Mouse (Mus musculus): Measurements from ENCODE around the gene Tmem251.

DNA sequence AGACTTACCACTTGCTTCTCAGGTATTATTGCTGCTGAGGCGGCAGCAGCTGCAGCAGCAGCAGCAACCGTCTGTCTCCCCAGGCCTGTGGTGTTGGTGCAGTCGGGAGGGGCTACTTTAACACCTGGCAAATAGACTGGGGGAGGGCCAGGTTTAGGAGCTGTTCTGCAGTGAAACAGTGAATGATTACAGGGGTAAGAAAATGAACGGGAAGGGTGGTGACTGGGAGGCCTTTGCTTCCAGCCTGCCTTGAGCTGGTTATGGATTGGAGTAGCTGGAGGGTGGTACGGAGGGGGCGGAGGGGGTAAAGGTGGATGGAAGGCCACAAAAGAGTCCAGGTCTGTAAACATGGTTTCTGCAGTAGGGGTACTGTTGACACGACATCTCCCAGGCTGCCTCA lies 44.4 kb downstream of the Tmem251 start:
- TF ChIP-seq POLR2A (IDR thresholded peaks at IDR 0.05; ENCODE audit: insufficient read depth, low read depth, low read length) (no peak), CTCF (IDR thresholded peaks at IDR 0.05; ENCODE audit: insufficient read depth, low read depth, low read length) (no peak)
